Mouse (Mus musculus): Measurements from ENCODE around the gene Eml6.
"Not testable (repeated sequence)": the region's sequence is repeated elsewhere in the genome, so short reads cannot be mapped to it uniquely, and the experiment has no call there.

The Eml6 gene

GRCm38 (mm10) chr11:29861750-29862397 lies 164.0 kb downstream of the Eml6 start:
- intact Hi-C loops (cut with DNase I): no loop called here

- intact Hi-C loops (cut with DNase I): no loop called here
These were observed 164.8 kb downstream of the Eml6 start for GRCm38 (mm10) chr11:29861040-29861439.

- intact Hi-C loops (cut with DNase I): no loop called here
These were observed 185.1 kb downstream of the Eml6 start for GRCm38 (mm10) chr11:29840606-29841227.

- intact Hi-C loops (cut with DNase I): no loop called here
These were observed 186.1 kb downstream of the Eml6 start for GRCm38 (mm10) chr11:29839781-29840180.

- intact Hi-C loops (cut with DNase I): no loop called here
These were observed 188.8 kb downstream of the Eml6 start for GRCm38 (mm10) chr11:29837066-29837465.

GRCm38 (mm10) chr11:29827729-29828128 lies 198.1 kb downstream of the Eml6 start:
- intact Hi-C loops (cut with DNase I): no loop called here

- intact Hi-C loops (cut with DNase I): no loop called here
These were observed 199.8 kb downstream of the Eml6 start for GRCm38 (mm10) chr11:29826001-29826400.

- intact Hi-C loops (cut with DNase I): not testable (repeated sequence)
These were observed 200.5 kb downstream of the Eml6 start, which contains the start of gene 4931440F15Rik for GRCm38 (mm10) chr11:29825271-29825718. Gene 4931440F15Rik (minus strand): TSS chr11:29825668.

GRCm38 (mm10) chr11:29824474-29825270 lies 201.2 kb downstream of the Eml6 start:
- intact Hi-C loops (cut with DNase I): not testable (repeated sequence)

- intact Hi-C loops (cut with DNase I): no loop called here
These were observed 202.7 kb downstream of the Eml6 start for GRCm38 (mm10) chr11:29823141-29823540.

- intact Hi-C loops (cut with DNase I): no loop called here
These were observed 210.2 kb downstream of the Eml6 start for GRCm38 (mm10) chr11:29815670-29816069.

- intact Hi-C loops (cut with DNase I): no loop called here
These were observed 210.6 kb downstream of the Eml6 start for GRCm38 (mm10) chr11:29815261-29815660.

GRCm38 (mm10) chr11:29813267-29813666 lies 212.6 kb downstream of the Eml6 start:
- intact Hi-C loops (cut with DNase I): no loop called here

- intact Hi-C loops (cut with DNase I): no loop called here
These were observed 213.4 kb downstream of the Eml6 start for GRCm38 (mm10) chr11:29812475-29812874.

- intact Hi-C loops (cut with DNase I): no loop called here
These were observed 215.5 kb downstream of the Eml6 start for GRCm38 (mm10) chr11:29810324-29810723.

GRCm38 (mm10) chr11:29808981-29809589 lies 216.7 kb downstream of the Eml6 start:
- intact Hi-C loops (cut with DNase I): no loop called here

- intact Hi-C loops (cut with DNase I): no loop called here
These were observed 217.5 kb downstream of the Eml6 start for GRCm38 (mm10) chr11:29808173-29808980.

GRCm38 (mm10) chr11:29807325-29807724 lies 218.5 kb downstream of the Eml6 start:
- intact Hi-C loops (cut with DNase I): no loop called here

- intact Hi-C loops (cut with DNase I): no loop called here
These were observed 224.1 kb downstream of the Eml6 start for GRCm38 (mm10) chr11:29801432-29802427.

GRCm38 (mm10) chr11:29799839-29800238 lies 226.0 kb downstream of the Eml6 start:
- intact Hi-C loops (cut with DNase I): no loop called here

All from adrenal gland (tissue).